Comparison of ENCODE assay signal across 14 mouse cellular contexts in genomic region chr11:76084943-76085342, GRCm38 (mm10).
"Had no signal": no experiment of that assay in that cellular context is flagged by ENCODE, and none has a peak within 500 bp of the region (broad histone marks: within the 10 kb centered on the region; RNA-seq: fewer than 3 reads in every experiment).

No protein-coding gene starts in this region.

- H3K4me1 ChIP-seq: neural tube, embryonic 12.5 days; neural tube, embryonic 13.5 days; neural tube, embryonic 15.5 days; stomach, embryonic 15.5 days had no signal

- H3K9ac ChIP-seq: neural tube, embryonic 12.5 days; neural tube, embryonic 13.5 days; neural tube, embryonic 15.5 days; stomach, embryonic 15.5 days had no signal

- H3K9me3 ChIP-seq: neural tube, embryonic 12.5 days; neural tube, embryonic 13.5 days; neural tube, embryonic 15.5 days; stomach, embryonic 15.5 days had no signal

- DNase-seq: retina, postnatal 1 day; right cerebral cortex, adult 18-20 months; right cerebral cortex, postnatal 14 days; right cerebral cortex, postnatal 25 days; right cerebral cortex, postnatal 4 days; spleen, adult 18-20 months; thymus, adult 18-20 months; thymus, postnatal 14 days; thymus, postnatal 4 days had no signal

- H3K4me2 ChIP-seq: neural tube, embryonic 12.5 days; neural tube, embryonic 13.5 days; neural tube, embryonic 15.5 days; stomach, embryonic 15.5 days had no signal

- H3K4me3 ChIP-seq: neural tube, embryonic 12.5 days; neural tube, embryonic 13.5 days; neural tube, embryonic 15.5 days; stomach, embryonic 15.5 days had no signal

- H3K27ac ChIP-seq: neural tube, embryonic 12.5 days; neural tube, embryonic 13.5 days; neural tube, embryonic 15.5 days; stomach, embryonic 15.5 days; stomach, postnatal 0 days had no signal

- H3K27me3 ChIP-seq: neural tube, embryonic 12.5 days; neural tube, embryonic 13.5 days; neural tube, embryonic 15.5 days; stomach, embryonic 15.5 days had no signal
